Comparison of ENCODE assay signal across 1 mouse cellular context in genomic region chr4:86575283-86575983, GRCm38 (mm10).
TF ChIP-seq lines count a peak whose summit lies in the region.

Rraga (plus strand) TSS chr4:86575668.

TF ChIP-seq in CH12.LX, 34 proteins besides CTCF, POLR2A, EP300 and RAD21 (continued from another document):
- TF ChIP-seq UBTF (IDR thresholded peaks at IDR 0.05; ENCODE audit: low read depth, low read length) = no peak
- peak; percentile 96 for TF ChIP-seq ZMIZ1 (IDR thresholded peaks at IDR 0.05; ENCODE audit: low read depth, low read length)
- no peak for TF ChIP-seq GABPA (IDR thresholded peaks at IDR 0.05; ENCODE audit: insufficient replicate concordance, low read depth, low read length)
- no peak for TF ChIP-seq ZC3H11A (IDR thresholded peaks at IDR 0.05; ENCODE audit: low read depth, low read length)
- TF ChIP-seq MYC (IDR thresholded peaks at IDR 0.05; ENCODE audit: low read depth, low read length) = 0 out of 2 replicates have a peak, but pooled peaks have one; percentile 44
- no peak for TF ChIP-seq NRF1 (IDR thresholded peaks at IDR 0.05; ENCODE audit: low read depth, low read length)
- TF ChIP-seq USF2 (conservative IDR thresholded peaks at IDR 0.05; ENCODE audit: low read depth, low read length) = no peak
- 0 out of 2 replicates have a peak, but pooled peaks have one; percentile 13 for TF ChIP-seq MEF2A (IDR thresholded peaks at IDR 0.05; ENCODE audit: borderline replicate concordance, low read depth, low read length)
- TF ChIP-seq NELFE (IDR thresholded peaks at IDR 0.05; ENCODE audit: low read depth, low read length) = peak; percentile 96
- TF ChIP-seq JUN (IDR thresholded peaks at IDR 0.05; ENCODE audit: insufficient read depth, low read depth, low read length) = no peak
- TF ChIP-seq MAX (IDR thresholded peaks at IDR 0.05; ENCODE audit: low read length) = peak; percentile 70
- TF ChIP-seq MAZ (IDR thresholded peaks at IDR 0.05; ENCODE audit: low read depth, low read length) = no peak
